Mouse (Mus musculus): ENCODE results near the gene Bahd1. TPM values are rescaled to one million over a fixed set of nuclear protein-coding genes. Genes with fewer than 3 reads are reported as not detected.

Gene Bahd1
- total and polyA plus RNA-seq, 3 experiments = 14.1 to 37.8 (median 32.1) TPM

- no peak for TF ChIP-seq RCOR1 (conservative IDR thresholded peaks at IDR 0.05; ENCODE audit: low read depth, low read length)
- no peak for TF ChIP-seq USF1 (IDR thresholded peaks at IDR 0.05; ENCODE audit: low read depth, low read length)
- TF ChIP-seq NRF1 (IDR thresholded peaks at IDR 0.05; ENCODE audit: low read depth, low read length) = peak; percentile 24; the same call in 1 of the 2 replicates
- TF ChIP-seq MAX (IDR thresholded peaks at IDR 0.05; ENCODE audit: low read length) = no peak
- no peak for TF ChIP-seq MYC (IDR thresholded peaks at IDR 0.05; ENCODE audit: low read depth, low read length)
- no peak for TF ChIP-seq USF2 (conservative IDR thresholded peaks at IDR 0.05; ENCODE audit: low read depth, low read length)
- peak; percentile 47; the same call in 1 of the 2 replicates for TF ChIP-seq BHLHE40 (IDR thresholded peaks at IDR 0.05; ENCODE audit: low read depth, low read length)
- peak; percentile 74; the same call in 1 of the 2 replicates for TF ChIP-seq UBTF (IDR thresholded peaks at IDR 0.05; ENCODE audit: low read depth, low read length)
- peak in 1 of 2 experiments; percentile 23; a peak in 2 of 4 replicates for TF ChIP-seq CTCF (conservative IDR thresholded peaks at IDR 0.05 in 1 of 2, IDR thresholded peaks at IDR 0.05 in 1 of 2; ENCODE audit: low read depth in 2 of 2, low read length in 2 of 2)
- no peak for TF ChIP-seq E2F4 (IDR thresholded peaks at IDR 0.05; ENCODE audit: insufficient replicate concordance, low read depth, low read length)
- no peak for TF ChIP-seq IRF4 (IDR thresholded peaks at IDR 0.05; ENCODE audit: low read depth, low read length)
- no peak for TF ChIP-seq ZC3H11A (IDR thresholded peaks at IDR 0.05; ENCODE audit: low read depth, low read length)
- no peak for TF ChIP-seq SIN3A (IDR thresholded peaks at IDR 0.05; ENCODE audit: low read length)
- no peak for TF ChIP-seq ZMIZ1 (IDR thresholded peaks at IDR 0.05; ENCODE audit: low read depth, low read length)
- no peak for TF ChIP-seq MAFK (IDR thresholded peaks at IDR 0.05; ENCODE audit: insufficient replicate concordance, low read length)
- TF ChIP-seq SMC3 (IDR thresholded peaks at IDR 0.05; ENCODE audit: low read depth, low read length) = no peak; the same call in 1 of the 2 replicates
- TF ChIP-seq TBP (conservative IDR thresholded peaks at IDR 0.05; ENCODE audit: low read depth, low read length) = no peak
These were observed 1.2 kb downstream of the Bahd1 start (continued) for GRCm38 (mm10) chr2:118901175-118902031.

GRCm38 (mm10) chr2:118902051-118903025, 2.2 kb downstream of the Bahd1 start:
- H3K9me3 ChIP-seq (replicated peaks; ENCODE audit: low read length) = no peaks in the 10 kb centered on the region
- peaks cover 19% of the 10 kb centered on the region for H3K27me3 ChIP-seq (replicated peaks)
- peak overlapping the region; percentile 87 for H3K9ac ChIP-seq (ENCODE audit: insufficient read depth, low read depth)
- in situ Hi-C loops (cut with MboI; ENCODE audit: low pct_ligation_motif_present, low pct_unique_long_range_greater_than_20kb, low sequenced_read_pairs) (no loop called here), dilution Hi-C loops (cut with MboI; ENCODE audit: extremely low pct_ligation_motif_present, extremely low pct_unique_long_range_greater_than_20kb, low sequenced_read_pairs) (no loop called here)
- DNase-seq (ENCODE audit: extremely low read depth) = no peak
- peaks cover 51% of the 10 kb centered on the region for H3K79me2 ChIP-seq (replicated peaks; ENCODE audit: control insufficient read depth, extremely low read depth, insufficient read depth, poor library complexity, severe bottlenecking)
- peak overlapping the region; percentile 94; the same call in 1 of the 2 replicates for H3K4me2 ChIP-seq (ENCODE audit: insufficient read depth, low read depth, poor library complexity, severe bottlenecking)
- H3K4me3 ChIP-seq (replicated peaks in 1 of 3; ENCODE audit: low read depth in 2 of 3, low read length in 2 of 3, poor library complexity in 1 of 3) = peak overlapping the region; percentile 71 to 92 (median 87)
- no peaks in the 10 kb centered on the region for H3K36me3 ChIP-seq (replicated peaks in 1 of 2; ENCODE audit: control insufficient read depth in 1 of 2, insufficient read depth in 1 of 2, low read length in 1 of 2)
- TF ChIP-seq MXI1 (IDR thresholded peaks at IDR 0.05; ENCODE audit: low read depth, low read length) = 0 out of 2 replicates have a peak, but pooled peaks have one; percentile 21
- TF ChIP-seq GABPA (IDR thresholded peaks at IDR 0.05; ENCODE audit: insufficient replicate concordance, low read depth, low read length) = no peak
- TF ChIP-seq POLR2AphosphoS2 (IDR thresholded peaks at IDR 0.05; ENCODE audit: low read depth, low read length) = no peak
- TF ChIP-seq POLR2A (IDR thresholded peaks at IDR 0.05; ENCODE audit: low read depth, low read length) = peak; percentile 29; the same call in 1 of the 2 replicates
- peak; percentile 27; the same call in 1 of the 2 replicates for TF ChIP-seq ELF1 (IDR thresholded peaks at IDR 0.05; ENCODE audit: low read depth, low read length)
- TF ChIP-seq CTCF (conservative IDR thresholded peaks at IDR 0.05 in 1 of 2, IDR thresholded peaks at IDR 0.05 in 1 of 2; ENCODE audit: low read depth in 2 of 2, low read length in 2 of 2) = peak in 1 of 2 experiments; percentile 49; a peak in 2 of 4 replicates
- 0 out of 2 replicates have a peak, but pooled peaks have one; percentile 36 for TF ChIP-seq IRF4 (IDR thresholded peaks at IDR 0.05; ENCODE audit: low read depth, low read length)
- TF ChIP-seq USF2 (conservative IDR thresholded peaks at IDR 0.05; ENCODE audit: low read depth, low read length) = no peak
- TF ChIP-seq RAD21 (IDR thresholded peaks at IDR 0.05; ENCODE audit: low read depth, low read length) = peak; percentile 32
- no peak for TF ChIP-seq JUND (conservative IDR thresholded peaks at IDR 0.05; ENCODE audit: low read depth, low read length)
- no peak for TF ChIP-seq TCF12 (IDR thresholded peaks at IDR 0.05; ENCODE audit: low read depth, low read length)
- TF ChIP-seq SIN3A (IDR thresholded peaks at IDR 0.05; ENCODE audit: low read length) = peak; percentile 52; the same call in 1 of the 2 replicates
- TF ChIP-seq PAX5 (IDR thresholded peaks at IDR 0.05; ENCODE audit: low read length) = no peak
- TF ChIP-seq BHLHE40 (IDR thresholded peaks at IDR 0.05; ENCODE audit: low read depth, low read length) = no peak
- TF ChIP-seq UBTF (IDR thresholded peaks at IDR 0.05; ENCODE audit: low read depth, low read length) = peak; percentile 82
- TF ChIP-seq SMC3 (IDR thresholded peaks at IDR 0.05; ENCODE audit: low read depth, low read length) = peak; percentile 48
- H3K4me1 ChIP-seq (ENCODE audit: control insufficient read depth in 1 of 2, insufficient read depth in 2 of 2) = peaks cover 8 to 56% of the 10 kb centered on the region in 2 experiments
- peak overlapping the region; percentile 98 for H3K27ac ChIP-seq (ENCODE audit: insufficient read depth, low read depth)
